Mouse (Mus musculus) neutrophil, adult 5-6 weeks (primary cell): Measurements from ENCODE around the gene Tmc2. TPM values are rescaled to one million over a fixed set of nuclear protein-coding genes. Genes with fewer than 3 reads are reported as not detected.

Experiments used
- ATAC-seq: fragments of 151-379, 151-347 bp; 2 replicates; pipeline ENCODE4 v1.8.0; 2017; ENCODE audit warnings: mild to moderate bottlenecking, moderate TSS enrichment; ENCODE audit not compliant: insufficient number of reproducible peaks, poor library complexity, low FRiP score, severe bottlenecking; ENCODE audit errors: extremely low read depth
- total RNA-seq: library from RNA; stranded (forward); fragments of 200-1000 nt; gene quantifications from 2 replicates; pipeline ENCODE4 v1.2.3, GENCODE M21; 2017

Gene Tmc2
- total RNA-seq, 1 experiment from 2014 or later, result not detected

- no peak for ATAC-seq
These were observed 98.5 kb downstream of the Tmc2 start for GRCm38 (mm10) chr2:130293486-130293885.

- ATAC-seq, result no peak
These were observed 99.4 kb downstream of the Tmc2 start for GRCm38 (mm10) chr2:130294218-130294935.

GRCm38 (mm10) chr2:130294936-130295277 is 99.9 kb downstream of the Tmc2 start, which contains the start of gene Ebf4:
Gene Ebf4, plus strand, starts transcription at chr2:130295169.
- no peak for ATAC-seq

GRCm38 (mm10) chr2:130295331-130296133 is 100.5 kb downstream of the Tmc2 start:
- ATAC-seq, result no peak

DNA sequence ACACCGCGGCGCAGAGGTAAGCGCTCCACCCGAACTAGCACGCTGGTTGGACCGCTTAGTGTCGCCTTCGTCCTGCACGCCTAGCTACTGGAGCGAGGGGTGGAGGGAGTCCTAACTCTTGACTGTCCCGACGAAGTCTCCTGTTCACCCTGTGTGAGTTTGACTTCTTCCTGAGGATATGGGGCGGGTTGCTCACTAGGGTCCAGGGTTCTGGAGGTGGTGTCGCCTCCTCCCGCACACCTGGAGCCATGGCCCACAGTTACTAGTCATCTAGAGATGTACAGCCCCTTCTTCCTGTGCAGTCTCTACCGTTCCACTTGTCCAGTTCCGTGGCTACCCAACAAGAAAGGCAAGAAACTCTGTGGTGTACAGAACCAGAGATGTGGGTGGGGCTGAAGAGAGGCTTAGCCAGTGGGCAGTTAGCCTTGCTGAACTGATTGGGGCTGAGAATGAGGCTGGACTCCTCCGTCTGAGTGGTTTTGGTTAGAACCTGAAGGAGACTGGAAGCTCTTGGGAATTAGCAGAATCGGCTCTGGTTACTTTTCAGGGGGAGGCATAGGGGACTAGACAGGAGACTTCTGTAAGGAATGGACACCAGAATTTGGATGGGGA is 101.2 kb downstream of the Tmc2 start:
- no peak for ATAC-seq

DNA sequence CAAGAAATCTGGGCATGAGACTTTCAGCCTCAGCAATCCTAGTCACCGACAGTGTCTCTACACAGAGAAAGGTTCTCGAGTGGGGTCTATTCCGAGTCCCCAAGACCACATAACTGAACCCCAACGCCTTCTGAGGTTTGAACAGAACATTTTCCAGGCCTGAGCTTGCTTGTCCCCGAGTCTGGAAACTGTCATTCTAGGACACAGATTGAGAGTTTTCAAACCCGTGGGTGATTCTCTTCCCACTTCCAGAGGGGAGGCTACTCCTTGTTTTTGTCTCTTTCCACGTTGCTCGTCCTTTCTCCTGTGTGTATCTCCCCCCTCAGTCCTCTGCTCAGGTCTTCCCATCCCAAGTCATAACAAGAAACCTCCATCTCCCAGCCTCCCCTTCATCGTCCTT is 102.6 kb downstream of the Tmc2 start:
- ATAC-seq, result no peak

- no peak for ATAC-seq
These were observed 108.0 kb downstream of the Tmc2 start for GRCm38 (mm10) chr2:130303014-130303413.

Other genes with a start within 250 kb of the Tmc2 start
- 0.61 and 0.81 TPM in 2 replicates for gene Tgm3, start 182.8 kb upstream of the Tmc2 start, total RNA-seq
- gene Tgm6, start 82.8 kb upstream of the Tmc2 start, total RNA-seq, result not detected in 2 replicates
- 64.6 and 67.4 TPM in 2 replicates for gene Snrpb, start 15.8 kb upstream of the Tmc2 start, total RNA-seq
- 171 and 211 TPM in 2 replicates for gene Nop56, start 79.2 kb downstream of the Tmc2 start, total RNA-seq
- gene Idh3b, start 89.4 kb downstream of the Tmc2 start, total RNA-seq, result 78.7 and 83.6 TPM in 2 replicates
- not detected in 2 replicates for gene Ebf4, start 100.0 kb downstream of the Tmc2 start, total RNA-seq
- 0.12 TPM in 1 of 2 replicates, not detected in the other for gene Cpxm1, start 202.4 kb downstream of the Tmc2 start, total RNA-seq
- gene Gm28372, start 210.0 kb downstream of the Tmc2 start, total RNA-seq, result not detected in 2 replicates
- not detected in 2 replicates for gene 1700020A23Rik, start 210.1 kb downstream of the Tmc2 start, total RNA-seq
- gene Tmem239, start 211.3 kb downstream of the Tmc2 start, total RNA-seq, result not detected in 2 replicates
- gene Vps16, start 229.1 kb downstream of the Tmc2 start, total RNA-seq, result 208 and 223 TPM in 2 replicates
- gene Pced1a, start 229.5 kb downstream of the Tmc2 start, total RNA-seq, result 16.9 TPM in 2 replicates